Mouse (Mus musculus) testis, postnatal 10 days (tissue): ENCODE measurements around the gene Polr2e.
A peak's percentile ranks its signal among the peaks of the same experiment; 100 is the strongest.

Source experiments
- DNase-seq: peaks from one replicate; pipeline ENCODE4 v3.0.0; 2021; ENCODE audit warnings: low spot score

Gene Polr2e

GRCm38 (mm10) chr10:80039559-80039979 is at the start of gene Polr2e:
Gene Polr2e (minus strand): TSS chr10:80039795.
- DNase-seq = peak; percentile 96

DNA sequence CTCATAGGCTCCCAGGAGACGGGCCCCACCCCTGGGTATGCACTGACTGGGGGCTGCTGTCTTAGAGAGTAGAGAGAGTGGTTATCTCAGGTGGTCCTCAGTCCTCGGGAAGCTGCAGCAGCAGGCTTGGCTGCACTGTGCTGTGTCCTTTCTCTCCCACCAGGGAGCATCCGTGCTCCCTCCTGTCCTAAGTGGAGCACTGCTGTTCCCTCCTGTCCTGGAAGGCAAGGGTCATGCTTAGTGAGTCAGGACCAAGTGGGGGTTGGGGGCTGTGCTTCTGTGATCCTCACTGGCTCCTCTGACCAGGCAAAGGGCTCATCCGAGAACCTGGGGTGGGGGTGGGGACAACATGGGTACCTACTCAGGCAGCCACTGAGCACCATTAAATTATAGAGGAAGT is 49.6 kb upstream of the Polr2e start:
- no peak for DNase-seq

DNA sequence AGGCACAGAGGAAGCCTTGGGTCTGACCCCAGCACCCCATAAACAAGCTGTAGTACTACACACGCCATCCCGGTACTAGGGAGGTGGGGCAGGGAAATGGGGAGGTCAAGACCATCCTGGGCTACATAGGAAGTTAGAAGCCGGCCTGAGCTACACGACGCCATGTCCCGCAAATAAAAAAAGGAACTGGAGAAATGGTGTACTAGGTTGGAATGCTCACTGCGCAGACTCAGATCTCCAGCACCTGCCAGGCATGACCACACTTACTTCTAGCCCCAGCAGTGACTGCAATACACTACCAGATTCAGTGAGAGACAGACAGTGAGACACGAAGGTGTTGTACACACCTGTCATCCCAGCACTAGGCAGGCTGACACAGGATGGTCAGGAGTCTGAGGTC is 47.9 kb upstream of the Polr2e start:
- no peak for DNase-seq

DNA sequence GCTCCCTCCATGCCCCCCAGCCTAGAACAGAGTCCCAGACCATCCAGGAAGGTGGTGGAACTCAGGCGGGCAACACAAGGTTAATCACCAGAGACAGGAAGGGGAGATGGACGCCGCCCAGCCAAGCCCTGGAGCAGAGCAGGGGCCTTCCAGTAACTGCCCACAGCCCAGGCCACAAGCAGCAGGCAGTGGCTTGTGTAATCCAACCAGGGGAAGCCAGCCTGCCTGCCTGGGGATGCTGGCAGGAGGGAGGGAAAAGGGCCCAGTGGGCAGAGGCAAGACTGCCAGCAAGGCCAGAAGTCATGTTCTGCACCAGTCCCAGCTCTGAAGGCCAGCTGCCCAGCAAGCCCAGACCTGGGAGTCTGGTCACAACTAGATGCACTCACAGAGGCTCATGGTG is 47.3 kb upstream of the Polr2e start:
- DNase-seq = no peak

- no peak for DNase-seq
These were observed 45.4 kb upstream of the Polr2e start for GRCm38 (mm10) chr10:80084817-80085487.

GRCm38 (mm10) chr10:80081075-80081474 is 41.5 kb upstream of the Polr2e start:
- DNase-seq = no peak

DNA sequence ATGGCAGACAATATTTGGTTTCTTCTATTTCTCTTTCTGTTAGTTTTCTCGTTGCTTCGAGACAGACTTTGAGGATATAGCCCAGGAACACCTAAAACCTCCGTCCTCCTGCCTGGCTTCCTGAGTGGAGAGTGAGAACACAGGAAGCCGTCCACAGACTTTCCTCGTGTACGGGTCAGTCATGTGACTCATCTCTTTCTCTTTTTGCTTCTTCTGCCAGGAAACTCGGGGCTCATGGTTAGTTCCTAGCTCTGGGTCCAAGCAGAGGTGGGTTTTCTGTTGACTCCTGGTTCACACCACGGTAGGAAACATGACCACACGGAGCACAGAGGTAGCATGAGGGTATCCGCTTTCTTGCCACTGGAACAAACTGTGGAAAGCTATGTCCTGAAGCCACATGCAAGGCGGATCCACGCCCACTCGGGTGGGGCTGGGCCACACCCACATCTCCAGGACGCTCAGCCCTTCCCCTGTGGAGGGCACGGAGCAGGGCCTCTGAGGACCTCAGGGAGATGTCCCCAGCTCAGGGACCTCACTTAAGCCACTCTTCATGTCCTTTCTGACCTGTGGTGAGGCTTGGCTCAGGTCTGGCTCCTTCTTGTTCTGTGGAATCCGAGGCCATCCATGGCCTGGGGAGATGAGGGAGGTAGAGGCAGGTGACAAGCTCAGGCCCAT is 40.9 kb upstream of the Polr2e start:
- DNase-seq = no peak

- no peak for DNase-seq
These were observed 38.8 kb upstream of the Polr2e start for GRCm38 (mm10) chr10:80078366-80078765.

- DNase-seq = no peak
These were observed 37.7 kb upstream of the Polr2e start for GRCm38 (mm10) chr10:80077312-80077711.

DNA sequence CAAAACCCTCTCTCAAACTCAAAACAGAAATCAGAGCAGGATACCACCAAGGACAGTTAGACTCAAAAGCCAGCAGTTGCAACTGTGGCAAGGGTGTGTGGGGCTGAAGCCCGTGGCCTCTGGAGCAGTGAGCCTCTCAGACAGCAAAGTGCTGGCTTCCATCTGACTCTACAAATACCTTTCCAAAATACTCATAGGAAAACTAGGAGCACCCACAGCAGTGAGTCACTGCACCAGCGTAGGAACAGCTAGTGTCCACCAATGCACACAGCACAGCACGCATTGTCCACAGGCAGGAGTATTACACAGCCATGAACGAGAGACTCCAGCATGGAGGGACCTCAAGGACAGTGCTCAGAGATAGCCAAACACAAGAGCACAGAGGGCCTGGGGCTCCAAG is 36.8 kb upstream of the Polr2e start:
- no peak for DNase-seq

GRCm38 (mm10) chr10:80075924-80076323 is 36.3 kb upstream of the Polr2e start:
- no peak for DNase-seq

DNA sequence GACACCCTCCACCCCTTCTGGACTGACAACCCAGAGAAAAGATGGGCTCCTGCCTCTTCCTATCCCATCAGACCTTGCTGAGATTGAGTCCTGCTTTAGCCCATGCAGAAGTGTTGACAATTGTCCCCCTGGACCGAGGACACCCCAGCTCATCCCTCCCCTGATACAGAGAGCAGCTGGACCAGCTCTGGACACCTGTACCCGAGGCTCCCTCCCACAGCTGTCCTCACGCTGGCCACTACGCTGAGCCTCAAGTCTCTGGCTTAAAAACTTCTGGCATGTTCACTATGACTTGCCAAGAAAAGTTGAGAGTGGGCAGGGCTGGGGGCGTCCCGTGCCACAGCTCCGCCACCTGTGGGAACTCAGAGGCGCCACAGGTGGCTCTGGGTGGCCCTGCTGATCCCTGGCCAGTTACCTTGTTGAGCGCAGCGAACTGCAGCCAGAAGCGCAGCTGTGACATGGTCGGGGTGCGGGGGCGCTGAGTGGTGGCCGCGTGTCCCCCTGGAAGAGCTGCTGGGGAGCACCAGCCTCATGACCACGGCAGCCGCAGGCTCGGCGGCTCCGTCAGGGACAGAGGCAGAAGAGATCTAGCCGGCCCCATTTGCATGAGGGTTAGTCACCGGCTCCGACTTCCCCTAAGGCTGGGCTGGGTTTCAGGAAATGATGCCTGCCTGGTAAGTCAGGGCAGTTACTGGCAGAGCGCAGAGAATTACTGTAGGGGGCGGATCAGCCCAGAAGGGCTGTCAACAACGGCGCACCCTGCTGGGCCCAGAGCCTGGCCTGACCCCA is 35.4 kb upstream of the Polr2e start:
- DNase-seq = no peak

DNA sequence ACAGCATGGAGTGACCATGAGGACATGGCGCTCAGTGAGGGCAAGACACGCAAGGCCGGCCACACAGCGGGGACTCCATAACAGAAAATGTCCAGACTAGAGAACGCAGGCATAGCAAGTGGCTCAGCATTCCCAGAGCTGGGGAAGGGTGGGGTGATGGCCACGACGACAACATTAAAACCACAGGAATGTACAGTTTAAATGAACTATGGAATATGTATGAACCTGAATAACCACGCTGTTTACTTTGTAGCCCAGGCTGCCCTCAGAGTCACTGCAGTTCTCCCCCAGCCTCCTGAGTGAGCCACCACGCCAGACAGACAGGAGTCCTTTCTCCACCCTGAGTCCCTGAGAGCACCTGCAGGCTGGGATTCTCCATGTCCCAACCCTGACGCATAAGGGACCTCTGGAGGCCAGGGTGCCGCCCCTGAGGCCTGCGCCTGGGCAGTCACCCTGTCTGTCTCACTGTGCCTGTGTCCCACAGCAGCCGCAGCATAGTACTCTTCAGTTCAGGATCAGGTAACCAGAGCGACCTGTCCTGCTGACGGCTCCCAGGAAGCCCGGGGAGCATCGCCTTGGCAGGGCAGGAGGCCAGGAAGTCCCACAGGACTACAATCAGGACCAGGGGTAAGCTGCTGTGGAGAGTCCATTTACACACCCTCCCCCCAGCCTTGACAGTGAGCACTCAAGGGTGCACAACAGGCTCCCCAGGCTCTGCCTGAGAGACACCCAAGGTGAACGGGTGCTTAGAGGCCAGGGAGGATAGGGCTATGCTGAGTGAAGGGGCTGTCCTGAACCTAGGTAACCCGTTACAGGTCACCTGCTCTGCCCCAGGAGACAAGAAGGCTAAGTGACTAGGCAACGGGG is 33.3 kb upstream of the Polr2e start:
- DNase-seq = no peak

GRCm38 (mm10) chr10:80071516-80071900 is 31.9 kb upstream of the Polr2e start:
- DNase-seq = no peak

- DNase-seq = peak; percentile 87
These were observed 31.4 kb upstream of the Polr2e start for GRCm38 (mm10) chr10:80070837-80071515.

- no peak for DNase-seq
These were observed 30.4 kb upstream of the Polr2e start for GRCm38 (mm10) chr10:80069948-80070450.

DNA sequence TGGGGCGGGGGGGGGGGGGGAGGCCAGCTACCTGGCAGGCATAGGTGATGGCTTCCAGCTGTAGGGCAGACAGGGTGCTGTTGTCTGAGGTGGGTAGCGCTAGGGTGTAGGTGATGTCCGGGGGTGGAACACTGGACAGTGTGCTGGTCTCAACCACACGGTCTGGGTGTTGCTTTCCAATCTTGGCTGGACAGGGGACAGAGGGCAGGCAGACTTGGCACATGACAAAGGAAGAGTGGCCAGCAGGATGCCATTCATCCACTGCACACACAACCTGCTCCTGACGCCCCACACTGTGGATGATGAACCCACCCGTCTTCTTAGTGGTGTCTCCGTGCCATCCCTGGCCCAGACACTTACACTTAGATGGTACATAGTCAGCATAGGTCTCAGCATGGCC is 29.7 kb upstream of the Polr2e start:
- DNase-seq = no peak

GRCm38 (mm10) chr10:80063877-80064650 is 24.5 kb upstream of the Polr2e start:
- DNase-seq = peak; percentile 53

- peak; percentile 54 for DNase-seq
These were observed 23.5 kb upstream of the Polr2e start for GRCm38 (mm10) chr10:80063104-80063503.

- DNase-seq = peak; percentile 73
These were observed 18.2 kb upstream of the Polr2e start for GRCm38 (mm10) chr10:80057683-80058326.
